Mouse (Mus musculus): ENCODE results near the gene Pdhx.

Pdhx gene

GRCm38 (mm10) chr2:103062865-103063264 is 10.4 kb downstream of the Pdhx start:
- peak; percentile 22 for DNase-seq (ENCODE audit: low read depth, low spot score)

- DNase-seq (ENCODE audit: low read depth, low spot score): no peak
Measured at GRCm38 (mm10) chr2:103058266-103058665, 15.0 kb downstream of the Pdhx start.

GRCm38 (mm10) chr2:103055820-103056219 is 17.5 kb downstream of the Pdhx start:
- DNase-seq (ENCODE audit: low read depth, low spot score): no peak

- peak; percentile 9 for DNase-seq (ENCODE audit: low read depth, low spot score)
Measured at GRCm38 (mm10) chr2:103051937-103052893, 21.1 kb downstream of the Pdhx start.

- no peak for DNase-seq (ENCODE audit: low read depth, low spot score)
Measured at GRCm38 (mm10) chr2:103045286-103045685, 28.0 kb downstream of the Pdhx start.

- DNase-seq (ENCODE audit: low read depth, low spot score): no peak
Measured at GRCm38 (mm10) chr2:103040896-103041295, 32.4 kb downstream of the Pdhx start.

- no peak for DNase-seq (ENCODE audit: low read depth, low spot score)
Measured at GRCm38 (mm10) chr2:103037831-103038230, 35.5 kb downstream of the Pdhx start.

GRCm38 (mm10) chr2:103022728-103023127 is 50.6 kb downstream of the Pdhx start:
- DNase-seq (ENCODE audit: low read depth, low spot score): no peak

GRCm38 (mm10) chr2:103020191-103020987 is 52.9 kb downstream of the Pdhx start:
- no peak for DNase-seq (ENCODE audit: low read depth, low spot score)

- no peak for DNase-seq (ENCODE audit: low read depth, low spot score)
Measured at GRCm38 (mm10) chr2:103018817-103019494, 54.4 kb downstream of the Pdhx start.

- no peak for DNase-seq (ENCODE audit: low read depth, low spot score)
Measured at GRCm38 (mm10) chr2:103017391-103017824, 55.9 kb downstream of the Pdhx start.

- DNase-seq (ENCODE audit: low read depth, low spot score): no peak
Measured at GRCm38 (mm10) chr2:103016089-103016488, 57.2 kb downstream of the Pdhx start.

- peak; percentile 34 for DNase-seq (ENCODE audit: low read depth, low spot score)
Measured at GRCm38 (mm10) chr2:103012782-103013575, 60.3 kb downstream of the Pdhx start.

GRCm38 (mm10) chr2:103008221-103008620 is 65.1 kb downstream of the Pdhx start:
- no peak for DNase-seq (ENCODE audit: low read depth, low spot score)

GRCm38 (mm10) chr2:103004599-103004998 is 68.7 kb downstream of the Pdhx start:
- DNase-seq (ENCODE audit: low read depth, low spot score): no peak

- no peak for DNase-seq (ENCODE audit: low read depth, low spot score)
Measured at GRCm38 (mm10) chr2:102999153-102999575, 74.1 kb downstream of the Pdhx start.

GRCm38 (mm10) chr2:102998356-102998755 is 75.0 kb downstream of the Pdhx start:
- DNase-seq (ENCODE audit: low read depth, low spot score): no peak

GRCm38 (mm10) chr2:102997874-102998273 is 75.4 kb downstream of the Pdhx start:
- no peak for DNase-seq (ENCODE audit: low read depth, low spot score)

- DNase-seq (ENCODE audit: low read depth, low spot score): no peak
Measured at GRCm38 (mm10) chr2:102993841-102994607, 79.3 kb downstream of the Pdhx start.

GRCm38 (mm10) chr2:102992405-102992804 is 80.9 kb downstream of the Pdhx start:
- no peak for DNase-seq (ENCODE audit: low read depth, low spot score)

Data from R1 (cell line).